Mouse (Mus musculus) heart, embryonic 15.5 days (tissue): ENCODE results near the gene Cgnl1. TPM values are rescaled to one million over a fixed set of nuclear protein-coding genes. Genes with fewer than 3 reads are reported as not detected.

Source experiments
- polyA plus RNA-seq: library from polyadenylated mRNA; unstranded; fragments of >200 nt; fragmentation: Nextera tagmentation; extraction: Ambion mirVana; gene quantifications from 2 replicates; pipeline ENCODE4 v1.2.1, GENCODE M21; 2015

Cgnl1 gene
- polyA plus RNA-seq, 1 experiment from 2014 or later = 32.7 TPM

Other genes with a start within 250 kb of the Cgnl1 start
- gene Myzap, start 179.2 kb downstream of the Cgnl1 start, polyA plus RNA-seq = 121 and 148 TPM in 2 replicates